In the genomic region with DNA sequence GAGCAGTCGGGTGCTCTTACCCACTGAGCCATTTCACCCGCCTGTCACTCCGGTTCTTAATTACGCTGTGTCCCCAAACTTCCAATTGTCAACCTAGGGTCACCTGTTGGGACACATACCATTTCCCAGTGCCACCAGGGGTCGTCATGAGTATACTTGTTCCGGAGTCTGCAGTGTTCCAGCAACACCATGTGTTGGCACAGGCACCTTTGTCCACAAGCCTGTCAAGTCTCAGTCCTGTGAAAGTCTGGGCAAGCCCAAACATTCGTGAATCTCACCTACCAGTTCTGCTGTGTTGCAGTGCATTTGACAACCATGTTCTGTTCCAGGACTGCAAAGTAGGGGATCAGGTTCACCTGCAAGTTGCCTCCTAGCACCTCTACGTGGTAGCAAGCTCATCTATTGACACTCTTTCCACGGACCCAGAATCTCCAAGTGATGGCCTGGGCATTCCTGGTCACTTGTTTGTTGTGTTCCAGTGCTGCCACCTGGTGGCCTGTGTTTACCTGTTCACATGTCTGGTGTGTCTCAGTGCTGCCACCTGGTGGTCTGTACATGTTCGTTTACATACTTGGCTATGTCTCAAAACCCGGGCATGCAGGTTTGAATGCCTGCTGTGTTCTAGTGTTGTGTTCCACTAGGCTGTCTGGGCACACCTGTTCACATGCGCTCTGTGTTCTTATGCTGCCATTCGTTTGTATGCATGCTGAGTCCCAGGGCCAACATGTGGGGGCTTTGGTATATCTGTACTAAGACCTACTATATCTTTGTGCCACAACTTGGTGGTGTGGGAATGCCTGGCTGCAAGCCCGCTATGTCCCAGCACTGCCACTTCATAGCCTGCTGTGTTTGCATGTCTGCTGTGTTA, we compare ENCODE assay signal across 7 mouse cellular contexts. TPM values are rescaled to one million over a fixed set of nuclear protein-coding genes. Genes with fewer than 3 reads are reported as not detected.
DNase-seq lines count a peak whose midpoint lies in the region; ATAC-seq lines count a peak whose summit lies in the region.

No protein-coding gene starts in this region.

- no peak overlapping the region for H3K27ac ChIP-seq in intestine, embryonic 16.5 days (ENCODE audit: low read length)
- H3K27ac ChIP-seq in midbrain, embryonic 11.5 days (ENCODE audit: low read depth, low read length): no peak overlapping the region

- 36% methylated on average over 14 of the region's 14 CpGs for WGBS in intestine, embryonic 16.5 days
- 40% methylated on average over 14 of the region's 14 CpGs for WGBS in midbrain, embryonic 11.5 days

- peaks cover 6% of the 10 kb centered on the region; the same call in 1 of the 2 replicates for H3K4me1 ChIP-seq in intestine, embryonic 16.5 days (ENCODE audit: control insufficient read depth, insufficient read depth, low read length)
- no peaks in the 10 kb centered on the region for H3K4me1 ChIP-seq in midbrain, embryonic 11.5 days (ENCODE audit: control insufficient read depth, insufficient read depth, low read length)

- no peak overlapping the region for H3K4me3 ChIP-seq in intestine, embryonic 16.5 days (ENCODE audit: low read length)
- no peak overlapping the region for H3K4me3 ChIP-seq in midbrain, embryonic 11.5 days (ENCODE audit: low read depth, low read length)

- H3K9me3 ChIP-seq in intestine, embryonic 16.5 days (ENCODE audit: control insufficient read depth, low read length): no peaks in the 10 kb centered on the region
- no peaks in the 10 kb centered on the region for H3K9me3 ChIP-seq in midbrain, embryonic 11.5 days (ENCODE audit: control insufficient read depth, low read length)

- no peak overlapping the region for H3K4me2 ChIP-seq in intestine, embryonic 16.5 days (ENCODE audit: low read depth, low read length)
- no peak overlapping the region for H3K4me2 ChIP-seq in midbrain, embryonic 11.5 days

- ATAC-seq in intestine, embryonic 16.5 days: peak; percentile 80
- peak; percentile 76 for ATAC-seq in midbrain, embryonic 11.5 days (ENCODE audit: low FRiP score)

- H3K9ac ChIP-seq in intestine, embryonic 16.5 days (ENCODE audit: low read depth, low read length): no peak overlapping the region
- H3K9ac ChIP-seq in midbrain, embryonic 11.5 days (ENCODE audit: low read length): no peak overlapping the region

- no peaks in the 10 kb centered on the region for H3K36me3 ChIP-seq in intestine, embryonic 16.5 days (ENCODE audit: control insufficient read depth, insufficient read depth, low read length)
- no peaks in the 10 kb centered on the region for H3K36me3 ChIP-seq in midbrain, embryonic 11.5 days (ENCODE audit: control insufficient read depth, insufficient read depth, low read length)

- no peaks in the 10 kb centered on the region for H3K27me3 ChIP-seq in intestine, embryonic 16.5 days (replicated peaks; ENCODE audit: control insufficient read depth, insufficient read depth, low read length)
- no peaks in the 10 kb centered on the region for H3K27me3 ChIP-seq in midbrain, embryonic 11.5 days (ENCODE audit: control insufficient read depth, insufficient read depth, low read length)

- peak; percentile 90 for DNase-seq in adrenal gland, adult 8-10 months
- peak; percentile 94 for DNase-seq in embryo, embryonic 9.5 days (ENCODE audit: extremely low spot score)
- DNase-seq in gonadal fat pad, adult 2 months (ENCODE audit: low read depth): peak; percentile 85
- peak; percentile 97 to 99 for DNase-seq in left cerebral cortex, postnatal 25 days (ENCODE audit: low spot score in 2 of 2)
- peak; percentile 99 for DNase-seq in midbrain, embryonic 11.5 days (ENCODE audit: low spot score, missing footprints)
- DNase-seq in skeletal muscle tissue, adult 2 months (ENCODE audit: low read depth, low spot score): peak; percentile 99

- intact Hi-C loops in left cerebral cortex, postnatal 25 days (cut with DNase I): loop anchor here (1.0 to 10.0 kb wide), 5 partner anchors 130 to 754 kb away; no protein-coding TSS in a partner anchor

RNA-seq across cellular contexts. Expression of gene Fnbp1l, which starts 19.0 kb away (rescaled TPM):
- total RNA-seq in adrenal gland, adult 8-10 months (2022): 10 to 100 TPM; 14.5 to 32.5 (median 22.5) TPM
- polyA plus RNA-seq in gonadal fat pad, adult 2 months (2012; rRNA removed): 10.9 and 15.5 TPM in 2 replicates
- 26.3 and 29.6 TPM in 2 replicates for polyA plus RNA-seq in intestine, embryonic 16.5 days (2015; fragmentation: Nextera tagmentation; extraction: Ambion mirVana)
- total RNA-seq in left cerebral cortex, postnatal 25 days (2021): 100 to 1,000 TPM; 110 to 118 TPM
- polyA plus RNA-seq in midbrain, embryonic 11.5 days (2014; fragmentation: Nextera tagmentation; extraction: Ambion mirVana): 76.8 and 85.8 TPM in 2 replicates
